Mouse (Mus musculus) erythroblast, embryonic 14.5 days (primary cell): ENCODE data around the gene Zfp628.

Experiments used
- GATA1 ChIP-seq: IDR thresholded peaks from 2 replicates; pipeline ENCODE4 v1.6.1; 2012; ENCODE audit warnings: low read length, inconsistent platforms, mixed read lengths
- TAL1 ChIP-seq: IDR thresholded peaks from 3 replicates; pipeline ENCODE4 v1.6.1; 2012; ENCODE audit warnings: low read length, inconsistent platforms, mixed read lengths

GRCm38 (mm10) chr7:4898851-4899648 is 16.0 kb upstream of the Zfp628 start:
- TF ChIP-seq GATA1 (no peak), TAL1 (no peak)
